ENCODE assay signal across 11 mouse cellular contexts in the genomic region with DNA sequence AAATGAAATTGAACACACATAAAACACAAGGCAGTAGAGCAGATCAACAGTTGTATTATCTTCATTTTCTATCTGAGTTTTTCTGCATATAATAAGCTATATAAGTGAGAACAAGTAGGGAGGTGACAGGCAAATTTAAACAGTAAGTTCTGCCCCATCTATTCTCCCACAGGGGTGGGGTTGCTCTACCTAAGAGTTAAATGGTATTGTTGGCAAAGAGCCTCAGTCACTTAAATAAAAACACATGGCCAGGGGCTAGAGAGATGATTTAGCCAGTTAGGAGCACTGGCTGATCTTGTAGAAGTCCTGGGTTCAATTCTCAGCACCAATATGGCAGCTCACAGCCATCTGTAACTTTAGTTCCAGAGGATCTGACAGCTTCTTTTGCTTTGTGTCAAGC.
A peak's percentile ranks its signal among the peaks of the same experiment; 100 is the strongest.
DNase-seq lines count a peak whose midpoint lies in the region; ATAC-seq and TF ChIP-seq lines count a peak whose summit lies in the region.
"Had no signal": no experiment of that assay in that cellular context is flagged by ENCODE, and none has a peak within 500 bp of the region (broad histone marks: within the 10 kb centered on the region; RNA-seq: fewer than 3 reads in every experiment).

No protein-coding gene starts in this region.

- TF ChIP-seq POLR2A in thymus, adult 2 months (IDR thresholded peaks at IDR 0.05; ENCODE audit: control insufficient read depth, extremely low read depth, insufficient read depth, low read length, poor library complexity), result no peak

- no peak for TF ChIP-seq CTCF in thymus, adult 2 months (IDR thresholded peaks at IDR 0.05; ENCODE audit: borderline replicate concordance, control insufficient read depth, extremely low read depth, insufficient read depth, low read length, poor library complexity)

- ATAC-seq in heart, embryonic 15.5 days (replicated peaks; ENCODE audit: insufficient number of reproducible peaks, insufficient read depth, low FRiP score, low read depth), result no peak
- ATAC-seq in limb, embryonic 15.5 days (ENCODE audit: insufficient number of reproducible peaks, low FRiP score, low TSS enrichment, low read depth), result no peak
- ATAC-seq in cerebellum, adult (ENCODE audit: insufficient number of reproducible peaks, low FRiP score, low TSS enrichment), result no peak
- ATAC-seq: forebrain, embryonic 13.5 days; midbrain, embryonic 15.5 days had no signal

- no peak overlapping the region for H3K9ac ChIP-seq in heart, embryonic 15.5 days
- no peak overlapping the region for H3K9ac ChIP-seq in limb, embryonic 15.5 days
- H3K9ac ChIP-seq: forebrain, embryonic 13.5 days; midbrain, embryonic 15.5 days; neural tube, embryonic 13.5 days had no signal

- no peak for DNase-seq in heart, postnatal 4 days
- no peak for DNase-seq in thymus, adult 2 months
- no peak for DNase-seq in thymus, postnatal 4 days
- no peak for DNase-seq in hindbrain, embryonic 10.5 days (ENCODE audit: low spot score)
- DNase-seq: cerebellum, adult 8-10 months had no signal

- no peaks in the 10 kb centered on the region for H3K9me3 ChIP-seq in heart, embryonic 15.5 days (replicated peaks)
- no peaks in the 10 kb centered on the region for H3K9me3 ChIP-seq in limb, embryonic 15.5 days
- no peaks in the 10 kb centered on the region for H3K9me3 ChIP-seq in hindbrain, embryonic 10.5 days
- H3K9me3 ChIP-seq: forebrain, embryonic 13.5 days; midbrain, embryonic 15.5 days; neural tube, embryonic 13.5 days had no signal

- no peaks in the 10 kb centered on the region for H3K36me3 ChIP-seq in heart, embryonic 15.5 days
- no peaks in the 10 kb centered on the region for H3K36me3 ChIP-seq in thymus, adult 2 months (ENCODE audit: control insufficient read depth, insufficient read depth, low read length)
- H3K36me3 ChIP-seq in limb, embryonic 15.5 days, result no peaks in the 10 kb centered on the region
- H3K36me3 ChIP-seq in hindbrain, embryonic 10.5 days, result no peaks in the 10 kb centered on the region
- H3K36me3 ChIP-seq: midbrain, embryonic 15.5 days; neural tube, embryonic 13.5 days had no signal

- H3K27ac ChIP-seq in heart, embryonic 15.5 days, result peak overlapping the region; percentile 43; the same call in 1 of the 2 replicates
- H3K27ac ChIP-seq in thymus, adult 2 months (ENCODE audit: control insufficient read depth, insufficient read depth, low read length), result peak overlapping the region; percentile 3; the same call in 1 of the 2 replicates
- H3K27ac ChIP-seq in limb, embryonic 15.5 days, result peak overlapping the region; percentile 55; the same call in 1 of the 2 replicates
- H3K27ac ChIP-seq in hindbrain, embryonic 10.5 days, result no peak overlapping the region
- H3K27ac ChIP-seq: forebrain, embryonic 13.5 days; midbrain, embryonic 15.5 days; neural tube, embryonic 13.5 days had no signal

- no peak overlapping the region for H3K4me2 ChIP-seq in heart, embryonic 15.5 days
- H3K4me2 ChIP-seq in limb, embryonic 15.5 days, result no peak overlapping the region
- H3K4me2 ChIP-seq: forebrain, embryonic 13.5 days; midbrain, embryonic 15.5 days; neural tube, embryonic 13.5 days had no signal

- no peak overlapping the region for H3K4me3 ChIP-seq in heart, embryonic 15.5 days
- no peak overlapping the region for H3K4me3 ChIP-seq in thymus, adult 2 months (ENCODE audit: control insufficient read depth, insufficient read depth, low read length)
- H3K4me3 ChIP-seq in limb, embryonic 15.5 days, result no peak overlapping the region
- no peak overlapping the region for H3K4me3 ChIP-seq in hindbrain, embryonic 10.5 days
- H3K4me3 ChIP-seq: forebrain, embryonic 13.5 days; midbrain, embryonic 15.5 days; neural tube, embryonic 13.5 days had no signal

- H3K4me1 ChIP-seq in heart, embryonic 15.5 days (replicated peaks), result peaks cover 51% of the 10 kb centered on the region
- H3K4me1 ChIP-seq in thymus, adult 2 months (replicated peaks; ENCODE audit: control insufficient read depth, insufficient read depth, low read length), result peaks cover 8% of the 10 kb centered on the region
- peaks cover 13% of the 10 kb centered on the region; the same call in 1 of the 2 replicates for H3K4me1 ChIP-seq in limb, embryonic 15.5 days
- no peaks in the 10 kb centered on the region for H3K4me1 ChIP-seq in hindbrain, embryonic 10.5 days (replicated peaks)
- H3K4me1 ChIP-seq: forebrain, embryonic 13.5 days; midbrain, embryonic 15.5 days; neural tube, embryonic 13.5 days had no signal

- H3K27me3 ChIP-seq in heart, embryonic 15.5 days, result no peaks in the 10 kb centered on the region
- H3K27me3 ChIP-seq in thymus, adult 2 months (ENCODE audit: control insufficient read depth, insufficient read depth, low read length), result no peaks in the 10 kb centered on the region
- no peaks in the 10 kb centered on the region for H3K27me3 ChIP-seq in limb, embryonic 15.5 days
- H3K27me3 ChIP-seq in hindbrain, embryonic 10.5 days (ENCODE audit: insufficient read depth, poor library complexity, severe bottlenecking), result no peaks in the 10 kb centered on the region
- H3K27me3 ChIP-seq: forebrain, embryonic 13.5 days; midbrain, embryonic 15.5 days; neural tube, embryonic 13.5 days had no signal
